Mouse (Mus musculus) CD8-positive naive resting alpha-beta T cell, adult 2 months (primary cell): ENCODE results near the gene Scly.

Source experiments
- DNase-seq, 2 experiments: peaks; one replicate each; pipeline ENCODE4 v3.0.0; 2022; ENCODE audit warnings: low read depth in 2 of 2, low spot score in 2 of 2

Scly gene

DNA sequence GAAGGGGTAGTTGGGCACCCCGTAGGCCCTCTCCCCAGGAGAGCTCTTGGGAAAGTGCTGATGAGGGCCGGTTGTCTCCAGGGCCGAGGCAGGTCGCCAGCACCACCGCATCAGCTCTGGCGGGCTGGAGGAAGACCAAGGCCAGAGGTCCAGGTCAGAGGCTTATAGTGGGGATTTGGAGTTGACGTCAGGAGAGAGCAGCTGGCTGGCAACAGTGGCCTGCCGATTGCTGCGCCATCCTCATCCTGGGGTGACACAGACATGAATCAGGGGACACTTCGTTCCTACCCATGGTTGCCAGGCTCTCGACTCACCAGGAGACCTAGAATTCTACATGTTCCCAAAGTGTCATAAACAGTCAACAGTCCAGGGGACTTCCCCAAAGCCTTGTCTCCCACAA, 58.0 kb downstream of the Scly start:
- no peak for DNase-seq

GRCm38 (mm10) chr1:91362113-91362512, 64.0 kb downstream of the Scly start:
- no peak for DNase-seq

- no peak for DNase-seq
Observed at GRCm38 (mm10) chr1:91364822-91365644, 66.9 kb downstream of the Scly start.

- no peak for DNase-seq
Observed at GRCm38 (mm10) chr1:91365816-91366214, 67.7 kb downstream of the Scly start.

GRCm38 (mm10) chr1:91366215-91367108, 68.3 kb downstream of the Scly start, which contains the start of gene Erfe:
Erfe (plus strand) TSS chr1:91366430.
- peak; percentile 67 to 70 for DNase-seq

- DNase-seq = no peak
Observed at GRCm38 (mm10) chr1:91367295-91367694, 69.2 kb downstream of the Scly start.

DNA sequence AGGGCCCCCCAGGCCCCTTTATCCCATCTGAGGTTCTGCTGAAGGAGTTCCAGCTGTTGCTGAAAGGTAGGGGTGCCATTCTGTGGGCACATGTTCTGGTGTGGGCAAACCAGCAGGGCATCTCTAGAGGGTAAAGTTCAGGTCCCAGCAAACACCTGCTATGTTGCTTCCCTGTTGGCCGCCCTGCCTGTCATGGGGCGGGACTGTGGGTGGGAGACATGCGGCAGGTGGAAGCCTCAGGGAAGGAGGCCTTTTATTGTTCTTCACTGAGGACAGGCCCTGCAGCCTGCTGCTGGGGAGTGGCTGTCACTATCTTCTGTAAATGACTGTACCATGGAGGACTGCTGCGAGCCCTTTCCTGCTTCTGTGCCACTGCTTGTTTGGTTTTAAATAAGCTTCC, 71.3 kb downstream of the Scly start:
- no peak for DNase-seq

- DNase-seq = no peak
Observed at GRCm38 (mm10) chr1:91370055-91370454, 71.9 kb downstream of the Scly start.
